Mouse (Mus musculus) splenic B cell, adult 2 months (primary cell): ENCODE data around the gene Rab7.
"Not testable (repeated sequence)": the region's sequence is repeated elsewhere in the genome, so short reads cannot be mapped to it uniquely, and the experiment has no call there.

ENCODE experiments used
- DNase-seq: peaks from one replicate; pipeline ENCODE4 v3.0.0-alpha.2; 2011; ENCODE audit warnings: low read depth, low spot score
- H3K27me3 ChIP-seq: 2 replicates; pipeline ENCODE4 v1.6.1; 2012; ENCODE audit warnings: mild to moderate bottlenecking, low read length, moderate library complexity, mixed read lengths; ENCODE audit not compliant: control insufficient read depth, poor library complexity, insufficient read depth, severe bottlenecking
- H3K36me3 ChIP-seq: 2 replicates; pipeline ENCODE4 v1.6.1; 2012; ENCODE audit warnings: mild to moderate bottlenecking, low read length, moderate library complexity, mixed read lengths; ENCODE audit not compliant: control insufficient read depth, poor library complexity, insufficient read depth, severe bottlenecking

Rab7 gene

DNA sequence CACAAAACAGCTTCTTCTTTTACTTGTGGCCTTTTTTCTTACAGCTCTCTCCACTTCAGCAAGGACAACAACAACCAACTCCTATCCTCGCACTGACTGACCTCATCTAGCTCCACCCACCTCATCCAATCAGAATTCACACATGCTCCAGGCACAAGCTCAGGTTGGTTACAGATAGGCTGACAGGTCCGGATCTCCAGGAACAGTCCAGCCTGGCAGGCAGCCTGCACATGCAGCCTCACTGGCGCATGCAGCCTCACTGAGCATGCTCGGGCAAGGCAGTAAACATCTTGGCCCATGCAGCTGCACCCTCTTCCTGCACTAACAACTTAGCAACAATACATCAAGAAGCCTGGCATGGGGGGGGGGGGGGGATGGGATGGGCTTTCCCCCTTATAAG, 82.6 kb downstream of the Rab7 start:
- not testable (repeated sequence) for H3K36me3 ChIP-seq, DNase-seq, H3K27me3 ChIP-seq
